Mouse (Mus musculus) lung, postnatal 10 days (tissue): Measurements from ENCODE around the gene Slc16a7.
A peak's percentile ranks its signal among the peaks of the same experiment; 100 is the strongest.

ENCODE experiments used
- DNase-seq: peaks from one replicate; pipeline ENCODE4 v3.0.0; 2021

Gene Slc16a7

GRCm38 (mm10) chr10:125388876-125389786 is at the start of gene Slc16a7:
Gene Slc16a7, minus strand, starts transcription at chr10:125389465.
- DNase-seq, result peak; percentile 80

GRCm38 (mm10) chr10:125418795-125419194 is 29.5 kb upstream of the Slc16a7 start:
- DNase-seq, result no peak

- DNase-seq, result no peak
Measured at GRCm38 (mm10) chr10:125399796-125400195, 10.5 kb upstream of the Slc16a7 start.

- no peak for DNase-seq
Measured at GRCm38 (mm10) chr10:125390011-125390410, 746 bp upstream of the Slc16a7 start.

GRCm38 (mm10) chr10:125388481-125388875 is 787 bp downstream of the Slc16a7 start:
- DNase-seq, result peak; percentile 5

- peak; percentile 18 for DNase-seq
Measured at GRCm38 (mm10) chr10:125387782-125388415, 1.4 kb downstream of the Slc16a7 start.

GRCm38 (mm10) chr10:125375526-125375925 is 13.7 kb downstream of the Slc16a7 start:
- DNase-seq, result no peak

GRCm38 (mm10) chr10:125372666-125373065 is 16.6 kb downstream of the Slc16a7 start:
- DNase-seq, result no peak

GRCm38 (mm10) chr10:125371451-125371850 is 17.8 kb downstream of the Slc16a7 start:
- no peak for DNase-seq

GRCm38 (mm10) chr10:125370037-125370610 is 19.1 kb downstream of the Slc16a7 start:
- DNase-seq, result peak; percentile 22

- no peak for DNase-seq
Measured at GRCm38 (mm10) chr10:125358479-125358878, 30.8 kb downstream of the Slc16a7 start.

- no peak for DNase-seq
Measured at GRCm38 (mm10) chr10:125352805-125353204, 36.5 kb downstream of the Slc16a7 start.

- DNase-seq, result no peak
Measured at GRCm38 (mm10) chr10:125348171-125348570, 41.1 kb downstream of the Slc16a7 start.

- DNase-seq, result no peak
Measured at GRCm38 (mm10) chr10:125347149-125347548, 42.1 kb downstream of the Slc16a7 start.

GRCm38 (mm10) chr10:125346364-125346763 is 42.9 kb downstream of the Slc16a7 start:
- no peak for DNase-seq

GRCm38 (mm10) chr10:125345583-125345982 is 43.7 kb downstream of the Slc16a7 start:
- DNase-seq, result no peak

- no peak for DNase-seq
Measured at GRCm38 (mm10) chr10:125342204-125342603, 47.1 kb downstream of the Slc16a7 start.

GRCm38 (mm10) chr10:125333799-125334198 is 55.5 kb downstream of the Slc16a7 start:
- DNase-seq, result no peak

- DNase-seq, result no peak
Measured at GRCm38 (mm10) chr10:125331334-125331733, 57.9 kb downstream of the Slc16a7 start.

- no peak for DNase-seq
Measured at GRCm38 (mm10) chr10:125328331-125329063, 60.8 kb downstream of the Slc16a7 start.

- DNase-seq, result no peak
Measured at GRCm38 (mm10) chr10:125324871-125325565, 64.2 kb downstream of the Slc16a7 start.

GRCm38 (mm10) chr10:125324149-125324834 is 65.0 kb downstream of the Slc16a7 start:
- DNase-seq, result no peak
